Mouse (Mus musculus) CD4-positive naive resting alpha-beta T cell, adult 76 days (primary cell): Measurements from ENCODE around the gene Naa60. TPM values are rescaled to one million over a fixed set of nuclear protein-coding genes. Genes with fewer than 3 reads are reported as not detected.

ENCODE experiments used
- total RNA-seq: library from RNA; stranded (reverse); gene quantifications from one replicate; pipeline ENCODE4 v1.2.4, GENCODE M21; 2023

The Naa60 gene
- 81.6 TPM for total RNA-seq

GRCm38 (mm10) chr16:3872216-3873047 lies at the start of gene Naa60:
Naa60 (plus strand) TSS chr16:3872375.

DNA sequence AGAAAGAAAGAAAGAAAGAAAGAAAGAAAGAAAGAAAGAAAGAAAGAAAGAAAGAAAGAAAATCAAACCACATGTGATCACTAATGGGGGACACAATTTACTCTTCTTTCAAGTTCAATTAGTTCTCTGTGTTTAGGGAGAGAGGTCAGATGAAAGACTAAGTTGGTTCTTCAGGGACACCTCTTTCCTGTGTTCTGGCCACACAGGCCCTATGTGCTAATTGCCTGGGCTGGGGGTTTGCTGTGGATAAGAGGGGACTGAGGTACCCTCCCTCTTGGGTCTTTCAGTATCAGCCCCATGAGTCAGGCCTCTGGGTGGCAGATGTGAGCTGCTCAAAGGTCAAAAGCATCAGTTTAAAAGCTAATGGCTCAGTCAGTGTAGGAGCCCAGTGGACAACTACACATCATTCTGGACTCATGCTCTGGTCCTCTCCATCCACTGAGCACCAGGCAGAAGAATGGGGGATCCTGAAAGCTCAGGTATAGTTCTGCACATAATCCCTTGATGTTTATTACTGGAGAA lies 41.5 kb upstream of the Naa60 start, which contains the start of gene Olfr15:
Gene Olfr15 (plus strand): TSS at position 291 of the 522 bp plus-strand sequence.

DNA sequence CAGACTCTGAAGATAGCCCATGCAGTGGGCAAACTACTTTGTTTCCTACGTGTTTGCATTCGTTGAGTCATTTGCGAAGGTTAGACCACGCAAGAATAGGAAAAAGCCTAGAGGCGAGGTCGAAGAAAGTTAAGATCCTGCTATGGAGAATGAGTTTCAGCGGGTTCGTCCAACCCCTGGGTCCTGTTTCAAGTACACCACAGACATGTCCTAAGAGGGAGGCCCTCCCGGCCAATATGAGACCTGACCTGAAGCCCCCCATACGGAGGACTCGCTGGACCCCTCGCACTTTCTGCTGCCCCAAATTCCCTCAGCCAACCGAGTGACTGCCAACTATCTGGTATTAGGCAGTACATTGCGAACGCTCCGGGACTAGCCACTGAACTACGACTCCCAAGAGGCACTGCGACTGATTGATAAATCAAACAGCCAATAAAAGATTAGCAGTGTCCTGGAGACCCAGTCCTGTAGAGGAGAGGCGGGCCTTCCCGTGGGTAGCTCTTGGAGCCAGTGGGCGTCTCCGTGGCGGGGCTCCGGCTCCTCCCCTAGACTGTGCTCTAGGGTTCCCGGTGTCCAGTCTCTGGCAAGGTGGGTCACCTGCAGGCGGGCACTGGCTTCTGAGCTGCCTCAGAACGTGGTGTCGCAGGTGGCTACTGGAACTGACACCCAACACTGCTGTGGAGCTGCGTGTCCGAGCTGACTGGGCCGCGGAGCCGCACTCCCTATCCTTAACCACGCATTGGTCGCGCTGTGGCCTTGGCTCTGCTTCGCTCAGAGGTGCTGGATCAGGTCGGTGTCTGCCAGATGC lies 25.3 kb upstream of the Naa60 start, which contains the start of gene Zfp174:
Gene Zfp174 (plus strand): TSS at position 558 of the 808 bp plus-strand sequence.

GRCm38 (mm10) chr16:3884201-3885064 lies 12.3 kb downstream of the Naa60 start, which contains the start of the genes Zfp597 and Gm20695:
Zfp597 (minus strand) TSS chr16:3884561.
Gm20695 (plus strand) TSS chr16:3884648.

GRCm38 (mm10) chr16:3908537-3909111 lies 36.4 kb downstream of the Naa60 start, which contains the start of the genes 1700037C18Rik and Cluap1:
1700037C18Rik (minus strand) TSS chr16:3908689.
Cluap1 (plus strand) TSS chr16:3908801.

Other genes with a start within 250 kb of the Naa60 start
- 0.73 TPM for gene Mefv, start 154.3 kb upstream of the Naa60 start, total RNA-seq
- gene Zfp263, start 128.3 kb upstream of the Naa60 start, total RNA-seq = 46.7 TPM
- gene Olfr15, start 41.5 kb upstream of the Naa60 start, total RNA-seq = not detected
- gene Zfp174, start 25.1 kb upstream of the Naa60 start, total RNA-seq = 0.35 TPM
- gene Zfp597, start 12.2 kb downstream of the Naa60 start, total RNA-seq = 28.4 TPM
- not detected for gene Gm20695, start 12.3 kb downstream of the Naa60 start, total RNA-seq
- gene 1700037C18Rik, start 36.3 kb downstream of the Naa60 start, total RNA-seq = 4.9 TPM
- 25.7 TPM for gene Cluap1, start 36.4 kb downstream of the Naa60 start, total RNA-seq
- 76.5 TPM for gene Nlrc3, start 104.3 kb downstream of the Naa60 start, total RNA-seq
- gene Slx4, start 131.4 kb downstream of the Naa60 start, total RNA-seq = 56.4 TPM
- not detected for gene Dnase1, start 164.6 kb downstream of the Naa60 start, total RNA-seq
- 73.5 TPM for gene Trap1, start 205.5 kb downstream of the Naa60 start, total RNA-seq